Mouse (Mus musculus) MEL (cell line): ENCODE data around the gene Igsf21. TPM values are rescaled to one million over a fixed set of nuclear protein-coding genes. Genes with fewer than 3 reads are reported as not detected.

ENCODE experiments used
- DNase-seq: peaks from one replicate; pipeline ENCODE4 v3.0.0; 2011; ENCODE audit warnings: low read depth, low spot score
- H3K27ac ChIP-seq: 2 replicates; pipeline ENCODE4 v1.5.1; 2012; ENCODE audit warnings: low read depth, mild to moderate bottlenecking, control low read depth, low read length, moderate library complexity; ENCODE audit not compliant: control insufficient read depth
- H3K27me3 ChIP-seq, 2 experiments: fragments of 150-350 bp in 1 of 2; sonication (generic) in 1 of 2; 2 replicates each; pipeline ENCODE4 v1.6.1; 2012; ENCODE audit warnings: low read length in 2 of 2, mild to moderate bottlenecking in 2 of 2, improper control_type of control experiment in 1 of 2, moderate library complexity in 1 of 2; ENCODE audit not compliant: insufficient read depth in 2 of 2, control insufficient read depth in 1 of 2
- H3K36me3 ChIP-seq, 2 experiments: 2 replicates each; pipeline ENCODE4 v1.6.1; 2012 to 2014; ENCODE audit warnings: low read length in 2 of 2, improper control_type of control experiment in 1 of 2, inconsistent platforms in 1 of 2, mild to moderate bottlenecking in 1 of 2; ENCODE audit not compliant: insufficient read depth in 2 of 2, control insufficient read depth in 1 of 2
- H3K4me1 ChIP-seq, 2 experiments: fragments of 150-350 bp in 1 of 2; sonication (generic) in 1 of 2; 2 replicates each; pipeline ENCODE4 v1.6.1; 2012; ENCODE audit warnings: low read length in 2 of 2, improper control_type of control experiment in 1 of 2, mild to moderate bottlenecking in 1 of 2; ENCODE audit not compliant: insufficient read depth in 2 of 2, control insufficient read depth in 1 of 2
- H3K4me3 ChIP-seq, 2 experiments: fragments of 150-350 bp in 1 of 2; sonication (generic) in 1 of 2; 2 replicates each; pipeline ENCODE4 v1.5.1; 2012; ENCODE audit warnings: low read depth in 2 of 2, low read length in 2 of 2, mild to moderate bottlenecking in 2 of 2, moderate library complexity in 2 of 2, control low read depth in 1 of 2, improper control_type of control experiment in 1 of 2; ENCODE audit not compliant: control insufficient read depth in 1 of 2, insufficient read depth in 1 of 2
- H3K79me2 ChIP-seq: 2 replicates; pipeline ENCODE4 v1.6.1; 2012; ENCODE audit warnings: mild to moderate bottlenecking, low read length, moderate library complexity; ENCODE audit not compliant: control insufficient read depth, poor library complexity, insufficient read depth
- H3K9ac ChIP-seq: 2 replicates; pipeline ENCODE4 v1.6.1; 2012; ENCODE audit warnings: low read depth, mild to moderate bottlenecking, control low read depth, low read length, moderate library complexity; ENCODE audit not compliant: control insufficient read depth, poor library complexity, severe bottlenecking
- H3K9me3 ChIP-seq: fragments of 150-350 bp; sonication (generic); replicated peaks from 2 replicates; pipeline ENCODE4 v1.6.1; 2012; ENCODE audit warnings: mild to moderate bottlenecking, low read length, improper control_type of control experiment, moderate library complexity; ENCODE audit not compliant: insufficient read depth
- BHLHE40 ChIP-seq: IDR thresholded peaks from 2 replicates; pipeline ENCODE4 v1.6.1; 2012; ENCODE audit warnings: low read depth, mild to moderate bottlenecking, inconsistent platforms, low read length, improper control_type of control experiment, borderline replicate concordance
- CHD1 ChIP-seq: IDR thresholded peaks from 2 replicates; pipeline ENCODE4 v1.6.1; 2012; ENCODE audit warnings: low read depth, mild to moderate bottlenecking, inconsistent platforms, low read length, improper control_type of control experiment
- CHD2 ChIP-seq: IDR thresholded peaks from 2 replicates; pipeline ENCODE4 v1.6.1; 2011; ENCODE audit warnings: low read length, improper control_type of control experiment
- CTCF ChIP-seq, 3 experiments: IDR thresholded peaks in 2 of 3; conservative IDR thresholded peaks in 1 of 3; 2 replicates each; pipeline ENCODE4 v1.5.1; 2011 to 2012; ENCODE audit warnings: low read length in 3 of 3, low read depth in 2 of 3, mild to moderate bottlenecking in 2 of 3, improper control_type of control experiment in 1 of 3, inconsistent platforms in 1 of 3, mixed read lengths in 1 of 3, moderate library complexity in 1 of 3; ENCODE audit not compliant: control insufficient read depth in 1 of 3, insufficient read depth in 1 of 3, poor library complexity in 1 of 3, severe bottlenecking in 1 of 3
- E2F4 ChIP-seq: IDR thresholded peaks from 2 replicates; pipeline ENCODE4 v1.6.1; 2011; ENCODE audit warnings: low read depth, low read length, improper control_type of control experiment, borderline replicate concordance
- ELF1 ChIP-seq: IDR thresholded peaks from 2 replicates; pipeline ENCODE4 v1.6.1; 2014; ENCODE audit warnings: low read depth, mild to moderate bottlenecking, inconsistent platforms, low read length, improper control_type of control experiment, moderate library complexity
- GABPA ChIP-seq: IDR thresholded peaks from 2 replicates; pipeline ENCODE4 v1.6.1; 2012; ENCODE audit warnings: low read depth, mild to moderate bottlenecking, inconsistent platforms, low read length, improper control_type of control experiment, moderate library complexity
- GATA1 ChIP-seq: IDR thresholded peaks from 2 replicates; pipeline ENCODE4 v1.6.1; 2011; ENCODE audit warnings: low read depth, low read length, improper control_type of control experiment
- HCFC1 ChIP-seq: IDR thresholded peaks from 2 replicates; pipeline ENCODE4 v1.6.1; 2012; ENCODE audit warnings: low read depth, mild to moderate bottlenecking, inconsistent platforms, low read length, improper control_type of control experiment, moderate library complexity
- JUND ChIP-seq: IDR thresholded peaks from 2 replicates; pipeline ENCODE4 v1.6.1; 2011; ENCODE audit warnings: low read depth, mild to moderate bottlenecking, improper control_type of control experiment, low read length
- KAT2A ChIP-seq: conservative IDR thresholded peaks from 2 replicates; pipeline ENCODE4 v1.6.1; 2012; ENCODE audit warnings: low read depth, low read length, improper control_type of control experiment, inconsistent platforms
- MAX ChIP-seq: IDR thresholded peaks from 2 replicates; pipeline ENCODE4 v1.6.1; 2011; ENCODE audit warnings: low read length, improper control_type of control experiment
- MXI1 ChIP-seq: IDR thresholded peaks from 2 replicates; pipeline ENCODE4 v1.6.1; 2011; ENCODE audit warnings: mild to moderate bottlenecking, low read depth, low read length, improper control_type of control experiment
- MYB ChIP-seq: IDR thresholded peaks from 2 replicates; pipeline ENCODE4 v1.6.1; 2011; ENCODE audit warnings: mild to moderate bottlenecking, low read depth, low read length, improper control_type of control experiment
- POLR2A ChIP-seq, 2 experiments: IDR thresholded peaks; 2 replicates each; pipeline ENCODE4 v1.6.1; 2011 to 2012; ENCODE audit warnings: low read length in 2 of 2, mild to moderate bottlenecking in 2 of 2, control low read depth in 1 of 2, improper control_type of control experiment in 1 of 2, low read depth in 1 of 2, moderate library complexity in 1 of 2; ENCODE audit not compliant: control insufficient read depth in 1 of 2, insufficient read depth in 1 of 2, poor library complexity in 1 of 2
- POLR2AphosphoS2 ChIP-seq: IDR thresholded peaks from 2 replicates; pipeline ENCODE4 v1.6.1; 2011; ENCODE audit warnings: low read length, improper control_type of control experiment
- POLR2AphosphoS5 ChIP-seq: IDR thresholded peaks from 2 replicates; pipeline ENCODE4 v1.6.1; 2012; ENCODE audit warnings: low read depth, borderline replicate concordance, mild to moderate bottlenecking, inconsistent platforms, low read length, moderate library complexity, mixed read lengths
- RAD21 ChIP-seq: IDR thresholded peaks from 2 replicates; pipeline ENCODE4 v1.6.1; 2011; ENCODE audit warnings: mild to moderate bottlenecking, low read depth, low read length, improper control_type of control experiment
- RCOR1 ChIP-seq: IDR thresholded peaks from 2 replicates; pipeline ENCODE4 v1.6.1; 2012; ENCODE audit warnings: low read depth, mild to moderate bottlenecking, inconsistent platforms, low read length, improper control_type of control experiment
- SIN3A ChIP-seq: IDR thresholded peaks from 2 replicates; pipeline ENCODE4 v1.6.1; 2012; ENCODE audit warnings: low read length, improper control_type of control experiment, inconsistent platforms
- TAL1 ChIP-seq: IDR thresholded peaks from 2 replicates; pipeline ENCODE4 v1.6.1; 2012; ENCODE audit warnings: mild to moderate bottlenecking, inconsistent platforms, low read length, moderate library complexity, mixed read lengths
- UBTF ChIP-seq: IDR thresholded peaks from 2 replicates; pipeline ENCODE4 v1.6.1; 2012; ENCODE audit warnings: low read depth, mild to moderate bottlenecking, inconsistent platforms, low read length, improper control_type of control experiment, moderate library complexity, borderline replicate concordance; ENCODE audit not compliant: insufficient read depth
- ZC3H11A ChIP-seq: IDR thresholded peaks from 2 replicates; pipeline ENCODE4 v1.6.1; 2012; ENCODE audit warnings: low read depth, mild to moderate bottlenecking, inconsistent platforms, low read length, improper control_type of control experiment
- ZMIZ1 ChIP-seq: IDR thresholded peaks from 2 replicates; pipeline ENCODE4 v1.6.1; 2012; ENCODE audit warnings: low read depth, mild to moderate bottlenecking, inconsistent platforms, low read length, improper control_type of control experiment, moderate library complexity
- ZNF384 ChIP-seq: IDR thresholded peaks from 2 replicates; pipeline ENCODE4 v1.6.1; 2012; ENCODE audit warnings: low read depth, mild to moderate bottlenecking, inconsistent platforms, low read length, improper control_type of control experiment
- polyA plus RNA-seq, 2 experiments: library from polyadenylated mRNA; stranded (reverse) in 1 of 2; unstranded in 1 of 2; fragments of >175 nt in 1 of 2; fragments of >200 nt in 1 of 2; gene quantifications; 2 replicates each; pipeline versions ENCODE4 v1.2.1 to v1.2.4; 2012; ENCODE audit warnings: low replicate concordance in 2 of 2, low read depth in 1 of 2; ENCODE audit not compliant: insufficient read length in 2 of 2, insufficient read depth in 1 of 2, missing spikeins in 1 of 2
- total RNA-seq: library from RNA; depleted of rRNA; stranded (reverse); fragments of 300-350 nt; gene quantifications from 2 replicates; pipeline ENCODE4 v1.2.3, GENCODE M21; 2012

The Igsf21 gene
- total and polyA plus RNA-seq, 3 experiments, result not detected

DNA sequence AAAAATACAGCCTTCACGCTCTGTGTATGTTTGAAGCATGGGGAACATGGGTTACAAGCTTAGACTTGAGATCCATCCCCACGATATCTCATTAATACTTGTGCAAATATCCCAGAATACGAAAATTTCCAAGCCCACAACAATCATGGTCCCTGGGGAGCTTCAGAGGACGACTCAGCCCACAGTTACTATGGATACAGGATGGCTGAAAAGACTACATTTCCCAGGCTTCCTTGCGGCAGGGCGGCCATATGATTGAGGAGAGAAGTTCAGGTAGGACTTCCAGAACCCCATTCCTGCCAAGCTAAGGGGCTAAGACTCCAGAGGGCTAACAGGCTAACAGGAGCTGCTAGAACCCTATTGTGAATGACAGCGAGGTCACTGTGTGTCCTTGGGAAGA lies 160.4 kb downstream of the Igsf21 start:
- no peak overlapping the region for H3K9ac ChIP-seq
- TF ChIP-seq RCOR1 (no peak), KAT2A (no peak), MYB (no peak), GABPA (no peak), GATA1 (no peak)
- TF ChIP-seq, all 39 proteins: peak for 0
- Histone ChIP-seq H3K36me3 (no peaks in the 10 kb centered on the region), H3K4me1 (no peaks in the 10 kb centered on the region), H3K4me3 (no peak overlapping the region), H3K27me3 (no peaks in the 10 kb centered on the region), H3K79me2 (no peaks in the 10 kb centered on the region), H3K27ac (no peak overlapping the region), H3K9me3 (no peaks in the 10 kb centered on the region)
- DNase-seq, result no peak

DNA sequence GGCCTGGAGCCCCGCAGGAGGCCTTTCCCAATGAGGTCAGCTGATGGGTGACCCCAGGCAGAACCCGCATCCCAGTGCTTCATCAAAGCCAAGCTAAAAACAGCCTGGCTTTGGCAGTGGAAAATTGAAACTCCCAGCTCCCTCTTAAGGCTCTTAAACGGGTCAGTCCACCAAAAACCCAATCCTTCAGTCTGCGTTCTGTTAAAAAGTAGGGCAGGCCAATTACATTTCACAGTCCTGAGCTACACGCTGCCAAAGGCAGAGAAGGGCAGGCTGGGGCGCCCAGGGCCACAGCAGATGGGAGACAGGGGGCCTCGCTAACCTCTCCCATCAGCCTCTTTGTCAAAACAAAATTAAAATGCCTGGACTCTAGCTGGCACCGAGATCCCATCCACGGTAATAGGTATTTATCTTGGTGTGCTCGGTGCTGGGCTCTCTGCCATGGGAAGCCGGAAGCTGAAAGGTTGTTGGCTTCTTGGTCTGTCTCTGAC lies 162.0 kb downstream of the Igsf21 start:
- Histone ChIP-seq H3K36me3 (no peaks in the 10 kb centered on the region), H3K79me2 (no peaks in the 10 kb centered on the region), H3K9me3 (no peaks in the 10 kb centered on the region), H3K4me3 (no peak overlapping the region), H3K27ac (no peak overlapping the region), H3K27me3 (no peaks in the 10 kb centered on the region), H3K4me1 (no peaks in the 10 kb centered on the region), H3K9ac (no peak overlapping the region)
- TF ChIP-seq GABPA (no peak), RCOR1 (no peak), ZC3H11A (no peak), JUND (no peak), RAD21 (no peak)
- DNase-seq, result no peak

- Histone ChIP-seq H3K36me3 (no peaks in the 10 kb centered on the region), H3K27ac (no peak overlapping the region), H3K4me3 (no peak overlapping the region), H3K27me3 (no peaks in the 10 kb centered on the region), H3K9me3 (no peaks in the 10 kb centered on the region), H3K9ac (no peak overlapping the region), H3K4me1 (no peaks in the 10 kb centered on the region), H3K79me2 (no peaks in the 10 kb centered on the region)
- TF ChIP-seq GABPA (no peak), GATA1 (no peak), POLR2AphosphoS5 (no peak), CHD1 (no peak), POLR2AphosphoS2 (no peak), ZMIZ1 (no peak), UBTF (no peak), CTCF (IDR thresholded peaks at IDR 0.05 in 2 of 3, conservative IDR thresholded peaks at IDR 0.05 in 1 of 3; ENCODE audit: control insufficient read depth in 1 of 3, insufficient read depth in 1 of 3, low read depth in 2 of 3, low read length in 3 of 3, poor library complexity in 1 of 3, severe bottlenecking in 1 of 3) (no peak), ZNF384 (no peak), TAL1 (no peak), MAX (no peak), MXI1 (no peak), POLR2A (IDR thresholded peaks at IDR 0.05; ENCODE audit: control insufficient read depth in 1 of 2, insufficient read depth in 1 of 2, low read depth in 1 of 2, low read length in 2 of 2, poor library complexity in 1 of 2) (no peak), E2F4 (no peak), CHD2 (no peak), ZC3H11A (no peak), ELF1 (no peak), HCFC1 (no peak), SIN3A (no peak), BHLHE40 (no peak)
- DNase-seq, result no peak
Measured at GRCm38 (mm10) chr4:140084064-140084463, 162.5 kb downstream of the Igsf21 start.
